Mouse (Mus musculus) megakaryocyte progenitor cell, adult 5-6 weeks (primary cell): ENCODE measurements around the gene Gm5148. TPM values are rescaled to one million over a fixed set of nuclear protein-coding genes. Genes with fewer than 3 reads are reported as not detected.

Source experiments
- ATAC-seq: replicated peaks from 2 replicates; pipeline ENCODE4 v1.8.0; 2016; ENCODE audit warnings: mild to moderate bottlenecking, moderate TSS enrichment, inconsistent platforms; ENCODE audit not compliant: poor library complexity
- total RNA-seq, 2 experiments: library from RNA; stranded (forward) in 1 of 2; stranded (reverse) in 1 of 2; fragments of 157-497, 149-512 nt in 1 of 2; fragments of 200-1000 nt in 1 of 2; gene quantifications; 2 replicates each; pipeline versions ENCODE4 v1.2.3 to v1.2.4; 2015 to 2017

Gm5148 gene
- total RNA-seq (2015) (0.39 and 0.52 TPM in 2 replicates), total RNA-seq (2017) (20.9 and 25.2 TPM in 2 replicates)

- peak; percentile 14 for ATAC-seq
Measured at GRCm38 (mm10) chr3:37724171-37724804, at the start of gene Gm5148. TSS of gene Gm5148 (minus strand) at chr3:37724490.

GRCm38 (mm10) chr3:37770951-37771350 is 46.7 kb upstream of the Gm5148 start:
- ATAC-seq: peak; percentile 13; the same call in 1 of the 2 replicates

GRCm38 (mm10) chr3:37769268-37769756 is 45.0 kb upstream of the Gm5148 start:
- ATAC-seq: peak; percentile 91

- no peak for ATAC-seq
Measured at GRCm38 (mm10) chr3:37767147-37768015, 43.1 kb upstream of the Gm5148 start.

GRCm38 (mm10) chr3:37766628-37767027 is 42.3 kb upstream of the Gm5148 start:
- no peak for ATAC-seq

- ATAC-seq: no peak
Measured at GRCm38 (mm10) chr3:37765971-37766370, 41.7 kb upstream of the Gm5148 start.

- no peak for ATAC-seq
Measured at GRCm38 (mm10) chr3:37765275-37765674, 41.0 kb upstream of the Gm5148 start.

GRCm38 (mm10) chr3:37762303-37762702 is 38.0 kb upstream of the Gm5148 start:
- peak; percentile 54 for ATAC-seq

GRCm38 (mm10) chr3:37761741-37762140 is 37.5 kb upstream of the Gm5148 start:
- ATAC-seq: no peak

GRCm38 (mm10) chr3:37760866-37761265 is 36.6 kb upstream of the Gm5148 start:
- peak; percentile 29; the same call in 1 of the 2 replicates for ATAC-seq

GRCm38 (mm10) chr3:37758611-37759322 is 34.5 kb upstream of the Gm5148 start:
- ATAC-seq: peak; percentile 22

- ATAC-seq: peak; percentile 54
Measured at GRCm38 (mm10) chr3:37758124-37758523, 33.8 kb upstream of the Gm5148 start.

GRCm38 (mm10) chr3:37757613-37758012 is 33.3 kb upstream of the Gm5148 start:
- ATAC-seq: no peak

GRCm38 (mm10) chr3:37756005-37756404 is 31.7 kb upstream of the Gm5148 start:
- ATAC-seq: no peak

- peak; percentile 21 for ATAC-seq
Measured at GRCm38 (mm10) chr3:37754639-37755038, 30.3 kb upstream of the Gm5148 start.

- ATAC-seq: no peak
Measured at GRCm38 (mm10) chr3:37753148-37753547, 28.9 kb upstream of the Gm5148 start.

GRCm38 (mm10) chr3:37748002-37748733 is 23.9 kb upstream of the Gm5148 start:
- peak; percentile 93 for ATAC-seq

GRCm38 (mm10) chr3:37747258-37748001 is 23.1 kb upstream of the Gm5148 start:
- ATAC-seq: peak; percentile 24

GRCm38 (mm10) chr3:37744050-37744449 is 19.8 kb upstream of the Gm5148 start:
- ATAC-seq: no peak

GRCm38 (mm10) chr3:37739996-37740395 is 15.7 kb upstream of the Gm5148 start:
- ATAC-seq: no peak
